Mouse (Mus musculus): Measurements from ENCODE around the gene Traf6.

DNA sequence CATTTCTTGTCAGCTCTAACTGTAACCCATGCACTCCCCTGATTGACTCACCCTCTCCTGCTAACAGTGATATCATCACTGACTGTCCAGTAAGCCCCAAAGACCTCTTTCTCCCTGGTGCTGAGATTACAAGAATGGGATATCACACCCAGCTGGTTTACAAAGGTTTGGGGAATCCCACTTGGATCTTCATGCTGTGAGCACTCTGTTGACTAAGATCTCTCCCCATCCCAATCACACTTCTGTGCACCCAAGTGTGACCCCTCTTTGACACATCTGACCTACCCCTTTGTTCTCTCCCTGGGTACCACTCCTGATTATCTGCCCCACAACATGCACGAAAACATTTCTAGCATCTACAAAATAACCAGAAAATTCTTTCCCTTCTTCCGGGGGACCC is 29.9 kb upstream of the Traf6 start:
- TF ChIP-seq CTCF (IDR thresholded peaks at IDR 0.05; ENCODE audit: extremely low read depth, insufficient read depth, insufficient read length, insufficient replicate concordance) (no peak), POLR2A (IDR thresholded peaks at IDR 0.05; ENCODE audit: low read depth, low read length) (no peak)

All from spleen, adult 2 months (tissue).